ENCODE assay signal across 14 mouse cellular contexts in the genomic region with DNA sequence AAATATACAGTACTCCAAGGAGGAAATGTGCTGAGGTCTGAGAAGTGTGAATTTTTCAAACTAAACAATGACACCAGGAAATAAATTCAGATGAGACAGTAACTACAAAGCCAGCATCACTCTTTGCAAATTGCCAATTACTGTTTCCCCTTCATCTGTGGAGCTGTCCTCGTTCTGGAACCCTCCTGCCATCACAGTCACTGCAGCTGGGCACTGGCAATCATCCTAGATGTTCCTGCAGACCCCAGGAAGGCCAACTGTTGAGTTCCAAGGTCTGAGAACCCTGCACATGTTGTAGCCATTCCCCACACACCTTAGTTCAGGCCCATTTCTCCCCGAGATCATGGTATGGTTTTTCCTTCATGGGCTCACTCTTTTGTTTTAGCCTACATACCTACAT. TPM values are rescaled to one million over a fixed set of nuclear protein-coding genes. Genes with fewer than 3 reads are reported as not detected.
A peak's percentile ranks its signal among the peaks of the same experiment; 100 is the strongest.
DNase-seq lines count a peak whose midpoint lies in the region; ATAC-seq and TF ChIP-seq lines count a peak whose summit lies in the region.
"Had no signal": no experiment of that assay in that cellular context is flagged by ENCODE, and none has a peak within 500 bp of the region (broad histone marks: within the 10 kb centered on the region; RNA-seq: fewer than 3 reads in every experiment).

No protein-coding gene starts in this region.

- 71% methylated on average over 2 of the region's 2 CpGs for WGBS in hindbrain, embryonic 13.5 days
- 57% methylated on average over 2 of the region's 2 CpGs for WGBS in hindbrain, embryonic 12.5 days
- WGBS in bone marrow, adult 2 months: 42% methylated on average over 2 of the region's 2 CpGs

- H3K4me2 ChIP-seq in hindbrain, embryonic 13.5 days: no peak overlapping the region
- no peak overlapping the region for H3K4me2 ChIP-seq in hindbrain, embryonic 12.5 days (replicated peaks)
- H3K4me2 ChIP-seq: liver, embryonic 13.5 days; lung, embryonic 15.5 days had no signal

- no peak for TF ChIP-seq POLR2A in bone marrow, adult 2 months (IDR thresholded peaks at IDR 0.05; ENCODE audit: borderline replicate concordance, control insufficient read depth, low read depth, low read length)
- TF ChIP-seq POLR2A in brain, embryonic 14.5 days (IDR thresholded peaks at IDR 0.05; ENCODE audit: borderline replicate concordance, extremely low read depth, insufficient read depth, insufficient read length, poor library complexity, severe bottlenecking): no peak

- no peak for ATAC-seq in hindbrain, embryonic 13.5 days (ENCODE audit: low FRiP score)
- ATAC-seq in hindbrain, embryonic 12.5 days (ENCODE audit: low FRiP score): no peak

- H3K9ac ChIP-seq in hindbrain, embryonic 13.5 days: no peak overlapping the region
- H3K9ac ChIP-seq in hindbrain, embryonic 12.5 days: no peak overlapping the region
- H3K9ac ChIP-seq: liver, embryonic 13.5 days; lung, embryonic 15.5 days had no signal

- H3K27ac ChIP-seq in hindbrain, embryonic 13.5 days: 0 out of 2 replicates have a peak overlapping the region, but pooled peaks have one; percentile 25
- no peak overlapping the region for H3K27ac ChIP-seq in hindbrain, embryonic 12.5 days
- 0 out of 2 replicates have a peak overlapping the region, but pooled peaks have one; percentile 22 for H3K27ac ChIP-seq in bone marrow, adult 2 months (ENCODE audit: control insufficient read depth, insufficient read depth, low read depth, low read length, poor library complexity)
- H3K27ac ChIP-seq: limb, embryonic 10.5 days; liver, embryonic 13.5 days; lung, embryonic 15.5 days had no signal

- DNase-seq in layer of hippocampus, postnatal 10 days (ENCODE audit: low spot score in 2 of 2): peak; percentile 26 to 30
- DNase-seq in layer of hippocampus, adult 18-20 months (ENCODE audit: low spot score in 2 of 2): no peak
- peak; percentile 83 for DNase-seq in brain, embryonic 14.5 days (ENCODE audit: low read depth)
- no peak for DNase-seq in frontal cortex, postnatal 25 days (ENCODE audit: low spot score in 2 of 2)
- DNase-seq in right cerebral cortex, postnatal 4 days: no peak
- DNase-seq: adrenal gland, postnatal 36 days; cerebellum, postnatal 25 days; gastrocnemius, postnatal 25 days; liver, embryonic 13.5 days had no signal

- no peak for TF ChIP-seq CTCF in bone marrow, adult 2 months (IDR thresholded peaks at IDR 0.05; ENCODE audit: control insufficient read depth, insufficient read depth, low read length)
- TF ChIP-seq CTCF in brain, embryonic 14.5 days (IDR thresholded peaks at IDR 0.05; ENCODE audit: borderline replicate concordance, extremely low read depth, insufficient read depth, insufficient read length): no peak

- H3K27me3 ChIP-seq in hindbrain, embryonic 13.5 days: no peaks in the 10 kb centered on the region
- no peaks in the 10 kb centered on the region for H3K27me3 ChIP-seq in hindbrain, embryonic 12.5 days
- H3K27me3 ChIP-seq: liver, embryonic 13.5 days; lung, embryonic 15.5 days had no signal

- peaks cover 11% of the 10 kb centered on the region; the same call in 1 of the 2 replicates for H3K4me1 ChIP-seq in hindbrain, embryonic 13.5 days (replicated peaks)
- H3K4me1 ChIP-seq in hindbrain, embryonic 12.5 days: peaks cover 7% of the 10 kb centered on the region; the same call in 1 of the 2 replicates
- H3K4me1 ChIP-seq in bone marrow, adult 2 months (ENCODE audit: control insufficient read depth, insufficient read depth, low read length): peaks cover 2% of the 10 kb centered on the region
- H3K4me1 ChIP-seq: lung, embryonic 15.5 days had no signal

- H3K36me3 ChIP-seq in hindbrain, embryonic 13.5 days: peaks cover 2% of the 10 kb centered on the region
- H3K36me3 ChIP-seq in hindbrain, embryonic 12.5 days: no peaks in the 10 kb centered on the region
- H3K36me3 ChIP-seq: limb, embryonic 10.5 days; lung, embryonic 15.5 days had no signal

- no peaks in the 10 kb centered on the region for H3K9me3 ChIP-seq in hindbrain, embryonic 13.5 days
- no peaks in the 10 kb centered on the region for H3K9me3 ChIP-seq in hindbrain, embryonic 12.5 days (replicated peaks)
- H3K9me3 ChIP-seq: limb, embryonic 10.5 days; liver, embryonic 13.5 days; lung, embryonic 15.5 days had no signal

- no peak overlapping the region for H3K4me3 ChIP-seq in hindbrain, embryonic 13.5 days
- no peak overlapping the region for H3K4me3 ChIP-seq in hindbrain, embryonic 12.5 days
- no peak overlapping the region for H3K4me3 ChIP-seq in bone marrow, adult 2 months (replicated peaks; ENCODE audit: control insufficient read depth, low read depth, low read length)
- H3K4me3 ChIP-seq: limb, embryonic 10.5 days; liver, embryonic 13.5 days; lung, embryonic 15.5 days had no signal

RNA-seq across cellular contexts. Expression of a gene that starts 33.9 kb away (rescaled TPM):
- polyA plus RNA-seq in hindbrain, embryonic 13.5 days (2015; fragmentation: Nextera tagmentation; extraction: Ambion mirVana): 66.7 and 68.0 TPM in 2 replicates
- 94.7 and 95.6 TPM in 2 replicates for polyA plus RNA-seq in hindbrain, embryonic 12.5 days (2016; fragmentation: Nextera tagmentation; extraction: Ambion mirVana)
- 10 to 100 TPM; 24.4 to 25.3 TPM for total RNA-seq in layer of hippocampus, postnatal 10 days (2021)
- 10 to 100 TPM; 25.6 to 25.8 TPM for total RNA-seq in layer of hippocampus, adult 18-20 months (2021)
- 26.3 and 40.0 TPM in 2 replicates for polyA plus RNA-seq in bone marrow, adult 2 months (2011; ENCODE audit: insufficient read depth, insufficient read length, low replicate concordance, missing spikeins)
- 54.3 and 85.8 TPM in 2 replicates for polyA plus RNA-seq in brain, embryonic 14.5 days (2012; rRNA removed)

Comparison
In these comparisons a context has a peak if more than half of its experiments do, and no peak if none do; other contexts are left out.
1. DNase-seq: peak in layer of hippocampus, postnatal 10 days (2 of 2) and brain, embryonic 14.5 days (single experiment); none in layer of hippocampus, adult 18-20 months (0 of 2), frontal cortex, postnatal 25 days (0 of 2) and right cerebral cortex, postnatal 4 days (single experiment).